Mouse (Mus musculus) Muller cell, postnatal 12 days (primary cell): ENCODE measurements around the gene Fbxo21.
A peak's percentile ranks its signal among the peaks of the same experiment; 100 is the strongest.

Experiments used
- DNase-seq: peaks from one replicate; pipeline ENCODE4 v3.0.0-alpha.2; 2015; ENCODE audit errors: inconsistent ontology term

The Fbxo21 gene

GRCm38 (mm10) chr5:117976657-117977500 is at the start of gene Fbxo21:
Gene Fbxo21, plus strand, starts transcription at chr5:117976730.
- peak; percentile 98 for DNase-seq

GRCm38 (mm10) chr5:117928553-117928952 is 48.0 kb upstream of the Fbxo21 start:
- no peak for DNase-seq

GRCm38 (mm10) chr5:117932222-117932621 is 44.3 kb upstream of the Fbxo21 start:
- DNase-seq, result no peak

- peak; percentile 58 for DNase-seq
These were observed 43.7 kb upstream of the Fbxo21 start for GRCm38 (mm10) chr5:117932862-117933261.

GRCm38 (mm10) chr5:117936346-117936745 is 40.2 kb upstream of the Fbxo21 start:
- no peak for DNase-seq

GRCm38 (mm10) chr5:117937186-117937585 is 39.3 kb upstream of the Fbxo21 start:
- DNase-seq, result no peak

GRCm38 (mm10) chr5:117938182-117938581 is 38.3 kb upstream of the Fbxo21 start:
- peak; percentile 62 for DNase-seq

GRCm38 (mm10) chr5:117939402-117939801 is 37.1 kb upstream of the Fbxo21 start:
- DNase-seq, result no peak

GRCm38 (mm10) chr5:117941552-117941951 is 35.0 kb upstream of the Fbxo21 start:
- DNase-seq, result no peak

- DNase-seq, result no peak
These were observed 29.9 kb upstream of the Fbxo21 start for GRCm38 (mm10) chr5:117946605-117947004.

- DNase-seq, result no peak
These were observed 27.1 kb upstream of the Fbxo21 start for GRCm38 (mm10) chr5:117949393-117949792.

- no peak for DNase-seq
These were observed 22.6 kb upstream of the Fbxo21 start for GRCm38 (mm10) chr5:117953893-117954292.

- DNase-seq, result no peak
These were observed 22.1 kb upstream of the Fbxo21 start for GRCm38 (mm10) chr5:117954429-117954828.

GRCm38 (mm10) chr5:117955675-117956420 is 20.7 kb upstream of the Fbxo21 start:
- peak; percentile 36 for DNase-seq

GRCm38 (mm10) chr5:117964750-117965149 is 11.8 kb upstream of the Fbxo21 start:
- no peak for DNase-seq

- DNase-seq, result no peak
These were observed 9.6 kb upstream of the Fbxo21 start for GRCm38 (mm10) chr5:117966956-117967355.

- peak; percentile 19 for DNase-seq
These were observed 8.9 kb upstream of the Fbxo21 start for GRCm38 (mm10) chr5:117967659-117968069.

- DNase-seq, result no peak
These were observed 6.7 kb upstream of the Fbxo21 start for GRCm38 (mm10) chr5:117969681-117970427.

- DNase-seq, result no peak
These were observed 270 bp upstream of the Fbxo21 start for GRCm38 (mm10) chr5:117976263-117976656.

GRCm38 (mm10) chr5:117977501-117978158 is 1.1 kb downstream of the Fbxo21 start:
- DNase-seq, result peak; percentile 23

- DNase-seq, result peak; percentile 44
These were observed 1.7 kb downstream of the Fbxo21 start for GRCm38 (mm10) chr5:117978159-117978697.
